21 mouse cellular contexts compared by ENCODE assay signal in genomic region chr12:81685981-81686380, GRCm38 (mm10). TPM values are rescaled to one million over a fixed set of nuclear protein-coding genes. Genes with fewer than 3 reads are reported as not detected.
DNase-seq lines count a peak whose midpoint lies in the region; ATAC-seq lines count a peak whose summit lies in the region.
"Had no signal": no experiment of that assay in that cellular context is flagged by ENCODE, and none has a peak within 500 bp of the region (broad histone marks: within the 10 kb centered on the region; RNA-seq: fewer than 3 reads in every experiment).

No protein-coding gene starts in this region.

- H3K27me3 ChIP-seq in hindbrain, embryonic 12.5 days: no peaks in the 10 kb centered on the region
- no peaks in the 10 kb centered on the region for H3K27me3 ChIP-seq in hindbrain, embryonic 16.5 days (replicated peaks; ENCODE audit: control insufficient read depth, insufficient read depth, low read length)
- no peaks in the 10 kb centered on the region for H3K27me3 ChIP-seq in forebrain, embryonic 14.5 days (replicated peaks; ENCODE audit: control insufficient read depth, insufficient read depth, low read length)
- H3K27me3 ChIP-seq in midbrain, embryonic 13.5 days: no peaks in the 10 kb centered on the region
- H3K27me3 ChIP-seq: limb, embryonic 13.5 days; liver, embryonic 13.5 days; stomach, embryonic 15.5 days had no signal

- no peak overlapping the region for H3K4me3 ChIP-seq in hindbrain, embryonic 12.5 days
- H3K4me3 ChIP-seq in hindbrain, embryonic 16.5 days (ENCODE audit: low read length): no peak overlapping the region
- H3K4me3 ChIP-seq in forebrain, embryonic 14.5 days (ENCODE audit: low read depth, low read length): no peak overlapping the region
- no peak overlapping the region for H3K4me3 ChIP-seq in midbrain, embryonic 13.5 days (replicated peaks)
- H3K4me3 ChIP-seq: embryonic facial prominence, embryonic 10.5 days; limb, embryonic 13.5 days; liver, embryonic 13.5 days; stomach, embryonic 15.5 days had no signal

- H3K27ac ChIP-seq in hindbrain, embryonic 12.5 days: no peak overlapping the region
- H3K27ac ChIP-seq in hindbrain, embryonic 16.5 days (ENCODE audit: low read depth, low read length): no peak overlapping the region
- H3K27ac ChIP-seq in forebrain, embryonic 14.5 days (ENCODE audit: low read depth, low read length): no peak overlapping the region
- peak overlapping the region; percentile 58 for H3K27ac ChIP-seq in midbrain, embryonic 13.5 days
- H3K27ac ChIP-seq: embryonic facial prominence, embryonic 10.5 days; limb, embryonic 13.5 days; liver, embryonic 13.5 days; stomach, embryonic 15.5 days had no signal

- no peaks in the 10 kb centered on the region for H3K9me3 ChIP-seq in hindbrain, embryonic 12.5 days (replicated peaks)
- H3K9me3 ChIP-seq in hindbrain, embryonic 16.5 days (ENCODE audit: control insufficient read depth, low read length): no peaks in the 10 kb centered on the region
- no peaks in the 10 kb centered on the region for H3K9me3 ChIP-seq in forebrain, embryonic 14.5 days (replicated peaks; ENCODE audit: control insufficient read depth, low read length)
- no peaks in the 10 kb centered on the region for H3K9me3 ChIP-seq in midbrain, embryonic 13.5 days
- H3K9me3 ChIP-seq: embryonic facial prominence, embryonic 10.5 days; limb, embryonic 13.5 days; liver, embryonic 13.5 days; stomach, embryonic 15.5 days had no signal

- no peak overlapping the region for H3K4me2 ChIP-seq in hindbrain, embryonic 12.5 days (replicated peaks)
- H3K4me2 ChIP-seq in hindbrain, embryonic 16.5 days (ENCODE audit: low read length): no peak overlapping the region
- no peak overlapping the region for H3K4me2 ChIP-seq in forebrain, embryonic 14.5 days (ENCODE audit: low read length)
- peak overlapping the region; percentile 22 for H3K4me2 ChIP-seq in midbrain, embryonic 13.5 days (replicated peaks)
- H3K4me2 ChIP-seq: limb, embryonic 13.5 days; liver, embryonic 13.5 days; lung, embryonic 14.5 days; stomach, embryonic 15.5 days had no signal

- H3K36me3 ChIP-seq in hindbrain, embryonic 12.5 days: no peaks in the 10 kb centered on the region
- H3K36me3 ChIP-seq in hindbrain, embryonic 16.5 days (ENCODE audit: control insufficient read depth, insufficient read depth, low read length): no peaks in the 10 kb centered on the region
- H3K36me3 ChIP-seq in forebrain, embryonic 14.5 days (ENCODE audit: control insufficient read depth, insufficient read depth, low read length): no peaks in the 10 kb centered on the region
- H3K36me3 ChIP-seq in midbrain, embryonic 13.5 days: no peaks in the 10 kb centered on the region
- H3K36me3 ChIP-seq: embryonic facial prominence, embryonic 10.5 days; limb, embryonic 13.5 days; liver, embryonic 13.5 days; stomach, embryonic 15.5 days had no signal

- WGBS in hindbrain, embryonic 12.5 days: 44% methylated on average over 3 of the region's 3 CpGs
- WGBS in hindbrain, embryonic 16.5 days: 44% methylated on average over 3 of the region's 3 CpGs
- 12% methylated on average over 3 of the region's 3 CpGs for WGBS in forebrain, embryonic 14.5 days
- 25% methylated on average over 3 of the region's 3 CpGs for WGBS in midbrain, embryonic 13.5 days

- ATAC-seq in hindbrain, embryonic 12.5 days (ENCODE audit: low FRiP score): peak; percentile 51; the same call in 1 of the 2 replicates
- ATAC-seq in hindbrain, embryonic 16.5 days: no peak
- 0 out of 2 replicates have a peak, but pooled peaks have one; percentile 41 for ATAC-seq in forebrain, embryonic 14.5 days
- ATAC-seq in midbrain, embryonic 13.5 days: peak; percentile 60
- ATAC-seq: intestine, embryonic 16.5 days had no signal

- DNase-seq in forebrain, embryonic 14.5 days (ENCODE audit: low spot score): no peak
- DNase-seq in retina, embryonic 14.5 days (ENCODE audit: low spot score): peak; percentile 26
- DNase-seq in right cerebral cortex, postnatal 4 days: no peak
- no peak for DNase-seq in left cerebral cortex, postnatal 25 days (ENCODE audit: low spot score in 2 of 2)
- DNase-seq: cerebellum, adult 9-10 months; heart, adult 18-20 months; heart, postnatal 36 days; kidney, postnatal 36 days; layer of hippocampus, adult 9-11 months; liver, embryonic 13.5 days; lung, embryonic 14.5 days; lung, postnatal 4 days; spleen, adult 18-20 months had no signal

- intact Hi-C loops in left cerebral cortex, postnatal 25 days (cut with DNase I): loop anchor here (5.0 to 10.0 kb wide), 2 partner anchors 69 to 711 kb away; no protein-coding TSS in a partner anchor

- H3K4me1 ChIP-seq in hindbrain, embryonic 12.5 days: 0 out of 2 replicates have a peak, but pooled peaks cover 14% of the 10 kb centered on the region
- H3K4me1 ChIP-seq in hindbrain, embryonic 16.5 days (ENCODE audit: control insufficient read depth, insufficient read depth, low read depth, low read length): no peaks in the 10 kb centered on the region
- peaks cover 11% of the 10 kb centered on the region for H3K4me1 ChIP-seq in forebrain, embryonic 14.5 days (ENCODE audit: control insufficient read depth, insufficient read depth, low read length)
- H3K4me1 ChIP-seq in midbrain, embryonic 13.5 days (replicated peaks): peaks cover 26% of the 10 kb centered on the region
- H3K4me1 ChIP-seq: limb, embryonic 13.5 days; liver, embryonic 13.5 days; stomach, embryonic 15.5 days had no signal

- H3K9ac ChIP-seq in hindbrain, embryonic 12.5 days: no peak overlapping the region
- H3K9ac ChIP-seq in hindbrain, embryonic 16.5 days (ENCODE audit: low read depth, low read length): no peak overlapping the region
- H3K9ac ChIP-seq in forebrain, embryonic 14.5 days (ENCODE audit: low read length): no peak overlapping the region; the same call in 1 of the 2 replicates
- no peak overlapping the region for H3K9ac ChIP-seq in midbrain, embryonic 13.5 days (replicated peaks)
- H3K9ac ChIP-seq: limb, embryonic 13.5 days; liver, embryonic 13.5 days; lung, embryonic 14.5 days; stomach, embryonic 15.5 days had no signal

RNA-seq across cellular contexts. Expression of gene Ttc9, which starts 54.9 kb away (rescaled TPM):
- 5.5 and 6.3 TPM in 2 replicates for polyA plus RNA-seq in hindbrain, embryonic 12.5 days (2016; fragmentation: Nextera tagmentation; extraction: Ambion mirVana)
- polyA plus RNA-seq in hindbrain, embryonic 16.5 days (2015; fragmentation: Nextera tagmentation; extraction: Ambion mirVana): 19.3 TPM in 2 replicates
- 10.4 and 12.6 TPM in 2 replicates for polyA plus RNA-seq in forebrain, embryonic 14.5 days (2014; fragmentation: Nextera tagmentation; extraction: Ambion mirVana)
- polyA plus RNA-seq in midbrain, embryonic 13.5 days (2015; fragmentation: Nextera tagmentation; extraction: Ambion mirVana): 6.5 and 6.9 TPM in 2 replicates
- 10 to 100 TPM; 53.1 to 57.1 TPM for total RNA-seq in left cerebral cortex, postnatal 25 days (2021)
- total RNA-seq: common myeloid progenitor, adult 5-6 weeks had no signal
